Mouse (Mus musculus) forebrain, embryonic 13.5 days (tissue): ENCODE measurements around the gene Elob. TPM values are rescaled to one million over a fixed set of nuclear protein-coding genes. Genes with fewer than 3 reads are reported as not detected.

ENCODE experiments used
- ATAC-seq: fragments of 200-750 bp; cut with Nextera tagmentation; 2 replicates; pipeline ENCODE4 v1.8.0; 2017
- H3K27ac ChIP-seq: fragments of 300-500 bp; sonication (generic); 2 replicates; pipeline ENCODE4 v1.5.1; 2015; ENCODE audit warnings: inconsistent platforms, mild to moderate bottlenecking, moderate library complexity
- H3K27me3 ChIP-seq: fragments of 300-500 bp; sonication (generic); 2 replicates; pipeline ENCODE4 v1.6.1; 2015; ENCODE audit warnings: mild to moderate bottlenecking, inconsistent platforms
- H3K36me3 ChIP-seq: fragments of 300-500 bp; sonication (generic); 2 replicates; pipeline ENCODE4 v1.6.1; 2015; ENCODE audit warnings: mild to moderate bottlenecking, inconsistent platforms; ENCODE audit not compliant: poor library complexity, severe bottlenecking
- H3K4me1 ChIP-seq: fragments of 300-500 bp; sonication (generic); 2 replicates; pipeline ENCODE4 v1.6.1; 2015; ENCODE audit warnings: inconsistent platforms
- H3K4me2 ChIP-seq: fragments of 300-500 bp; sonication (generic); 2 replicates; pipeline ENCODE4 v1.6.1; 2015; ENCODE audit warnings: inconsistent platforms, mild to moderate bottlenecking, moderate library complexity
- H3K4me3 ChIP-seq: fragments of 300-500 bp; sonication (generic); 2 replicates; pipeline ENCODE4 v1.5.1; 2015; ENCODE audit warnings: mild to moderate bottlenecking, inconsistent platforms
- H3K9ac ChIP-seq: fragments of 300-500 bp; sonication (generic); 2 replicates; pipeline ENCODE4 v1.6.1; 2015; ENCODE audit warnings: mild to moderate bottlenecking, inconsistent platforms
- H3K9me3 ChIP-seq: fragments of 300-500 bp; sonication (generic); replicated peaks from 2 replicates; pipeline ENCODE4 v1.6.1; 2016; ENCODE audit warnings: inconsistent platforms
- WGBS: fragments of 180-500 bp; shearing (Covaris S2); methylation state at CpG from one replicate; pipeline ENCODE4 v1.1.7; 2015; 5-methylcytosine and 5-hydroxymethylcytosine counted together
- polyA plus RNA-seq: library from polyadenylated mRNA; unstranded; fragments of >200 nt; fragmentation: Nextera tagmentation; extraction: Ambion mirVana; gene quantifications from 2 replicates; pipeline ENCODE4 v1.2.1, GENCODE M21; 2015

Elob gene
- 1,249 and 1,327 TPM in 2 replicates for polyA plus RNA-seq

DNA sequence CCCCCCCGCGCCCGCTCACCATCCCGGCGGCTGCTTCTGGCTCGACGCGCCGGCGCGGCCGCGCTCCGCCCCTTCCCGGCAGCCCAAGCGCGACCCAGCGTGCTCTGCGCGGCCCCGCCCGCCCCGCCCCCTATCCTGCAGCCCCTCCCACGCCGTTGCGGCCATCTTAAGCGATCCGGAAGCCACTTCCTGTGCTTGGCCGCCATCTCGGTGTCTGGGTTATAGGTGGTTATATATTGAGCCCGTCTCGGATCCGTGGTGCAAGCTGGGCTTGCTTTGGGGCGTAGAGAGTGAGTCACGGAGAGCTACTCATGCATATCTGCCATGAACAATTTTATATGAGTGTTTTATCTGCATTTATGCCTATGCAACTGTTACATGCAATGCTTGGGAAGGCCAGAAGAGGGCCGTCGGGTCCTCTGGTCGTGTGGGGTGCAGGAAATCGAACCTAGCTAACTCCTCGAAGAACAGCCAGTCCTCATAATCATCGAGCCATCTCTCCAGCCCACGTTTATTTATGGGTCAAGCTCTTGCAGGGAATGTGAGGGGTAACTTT lies at the start of gene Elob:
Elob (minus strand) TSS at position 73 of the 556 bp plus-strand sequence.
- ATAC-seq = peak; percentile 96
- H3K4me3 ChIP-seq = peak within 1 kb of the TSS; percentile 92
- 3% methylated on average over 30 of the region's 42 CpGs for WGBS

DNA sequence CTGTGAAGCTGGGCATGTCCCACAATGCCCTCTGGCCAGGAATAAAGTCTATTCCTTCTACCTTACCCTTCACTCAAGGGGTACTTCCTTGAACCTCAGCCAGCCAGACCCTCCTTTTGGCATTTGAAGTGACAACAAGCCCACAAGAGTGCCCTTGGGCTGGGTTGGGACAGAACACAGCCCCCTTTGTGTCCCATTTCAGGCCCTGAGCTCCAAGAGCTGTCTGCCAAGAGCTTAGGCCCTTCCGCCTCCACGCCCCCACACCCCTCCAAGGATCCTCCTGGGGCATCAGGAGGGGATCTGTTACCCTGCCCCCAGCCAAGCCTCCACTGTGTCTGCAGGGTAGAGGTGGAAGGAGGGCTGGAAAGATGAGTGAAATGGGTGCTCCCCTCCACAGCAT lies 48.2 kb upstream of the Elob start:
- H3K27me3 ChIP-seq = no peaks in the 10 kb centered on the region
- H3K4me2 ChIP-seq = no peak overlapping the region
- ATAC-seq = no peak
- no peaks in the 10 kb centered on the region for H3K9me3 ChIP-seq
- no peaks in the 10 kb centered on the region for H3K36me3 ChIP-seq
- H3K27ac ChIP-seq = no peak overlapping the region
- no peak overlapping the region for H3K9ac ChIP-seq
- H3K4me1 ChIP-seq = no peaks in the 10 kb centered on the region
- WGBS = 95% methylated on average over 2 of the region's 2 CpGs
- H3K4me3 ChIP-seq = no peak overlapping the region

More for the DNA sequence above, at the start of gene Elob:
- Histone ChIP-seq H3K4me1 (peaks cover 24% of the 10 kb centered on the region), H3K9me3 (no peaks in the 10 kb centered on the region), H3K4me2 (peak within 1 kb of the TSS; percentile 87), H3K36me3 (peaks cover 32% of the 10 kb centered on the region), H3K27ac (peak within 1 kb of the TSS; percentile 95), H3K27me3 (peaks cover 32% of the 10 kb centered on the region), H3K9ac (peak within 1 kb of the TSS; percentile 91)

DNA sequence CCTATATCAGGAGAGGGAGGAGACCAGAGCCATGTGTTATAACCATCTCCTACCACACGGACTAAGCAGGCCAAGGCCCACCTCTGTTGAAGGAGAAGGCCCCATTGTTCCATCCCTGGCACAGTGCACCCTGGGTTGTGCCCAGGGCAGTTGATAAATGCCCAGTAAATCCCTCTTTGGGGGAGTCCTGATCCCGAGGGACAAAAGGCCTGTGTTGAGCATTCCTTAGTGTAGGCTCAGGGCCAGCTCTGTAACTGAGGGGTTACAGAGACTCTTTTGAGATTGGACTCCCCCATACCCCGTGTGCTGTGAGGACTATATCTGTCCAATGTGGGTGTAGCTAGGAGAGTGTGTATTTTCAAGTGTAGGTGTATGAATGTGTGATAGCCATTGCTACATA lies 47.8 kb upstream of the Elob start:
- 0 out of 2 replicates have a peak, but pooled peaks have one; percentile 43 for ATAC-seq
- Histone ChIP-seq H3K9me3 (no peaks in the 10 kb centered on the region), H3K9ac (no peak overlapping the region), H3K4me3 (no peak overlapping the region), H3K36me3 (no peaks in the 10 kb centered on the region), H3K4me2 (no peak overlapping the region), H3K4me1 (no peaks in the 10 kb centered on the region), H3K27ac (no peak overlapping the region), H3K27me3 (no peaks in the 10 kb centered on the region)
- 52% methylated on average over 3 of the region's 3 CpGs for WGBS

DNA sequence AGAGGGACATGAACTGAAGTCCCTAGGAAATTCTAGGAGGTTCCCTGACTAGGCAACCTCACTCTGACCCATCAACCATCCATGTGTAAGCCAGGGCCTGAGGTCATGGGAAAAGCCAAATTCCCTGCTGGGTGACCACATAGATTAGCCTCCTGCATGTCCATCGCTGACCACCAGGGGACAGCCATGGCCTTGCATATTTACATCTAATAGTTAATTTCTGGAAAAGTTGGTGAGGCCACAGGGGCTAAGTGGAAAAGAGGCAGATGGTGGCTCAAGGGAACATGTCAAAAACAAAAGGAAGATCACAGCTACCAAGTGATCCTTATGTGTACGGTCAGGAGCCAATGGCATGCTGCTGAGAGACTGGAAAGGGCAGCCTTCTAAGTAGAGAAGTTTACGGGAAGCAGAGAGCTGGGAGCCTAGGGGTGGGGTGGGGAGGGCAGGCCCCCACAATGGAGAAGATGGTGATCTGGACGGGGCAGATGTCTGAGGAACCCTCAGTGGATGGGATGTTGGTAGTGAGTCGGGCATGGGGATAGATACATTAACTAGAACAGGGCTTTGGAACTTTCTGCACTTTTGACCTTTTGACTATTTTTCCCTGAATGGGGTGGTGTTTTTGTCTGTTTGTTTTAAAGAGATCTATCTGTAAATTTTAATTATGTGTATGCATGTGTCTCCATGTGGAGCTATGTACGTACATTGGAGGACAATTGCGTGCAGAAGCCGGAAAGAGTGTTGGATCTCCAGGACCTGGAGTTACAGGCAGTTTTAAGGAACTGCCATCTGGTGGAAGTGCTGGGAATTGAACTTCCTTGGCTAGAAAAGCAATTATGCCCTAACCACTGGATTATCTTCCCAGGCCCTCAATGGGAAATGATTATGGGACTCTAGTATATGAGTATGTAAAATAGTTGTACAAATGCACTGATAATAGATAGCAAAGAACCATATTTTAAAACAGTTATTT lies 45.2 kb upstream of the Elob start:
- WGBS = 46% methylated on average over 8 of the region's 8 CpGs
- H3K9me3 ChIP-seq = no peaks in the 10 kb centered on the region
- no peaks in the 10 kb centered on the region for H3K36me3 ChIP-seq
- no peaks in the 10 kb centered on the region for H3K27me3 ChIP-seq
- H3K4me1 ChIP-seq = no peaks in the 10 kb centered on the region
- ATAC-seq = no peak
- no peak overlapping the region for H3K27ac ChIP-seq
- no peak overlapping the region for H3K4me2 ChIP-seq
- H3K9ac ChIP-seq = no peak overlapping the region
- no peak overlapping the region for H3K4me3 ChIP-seq

DNA sequence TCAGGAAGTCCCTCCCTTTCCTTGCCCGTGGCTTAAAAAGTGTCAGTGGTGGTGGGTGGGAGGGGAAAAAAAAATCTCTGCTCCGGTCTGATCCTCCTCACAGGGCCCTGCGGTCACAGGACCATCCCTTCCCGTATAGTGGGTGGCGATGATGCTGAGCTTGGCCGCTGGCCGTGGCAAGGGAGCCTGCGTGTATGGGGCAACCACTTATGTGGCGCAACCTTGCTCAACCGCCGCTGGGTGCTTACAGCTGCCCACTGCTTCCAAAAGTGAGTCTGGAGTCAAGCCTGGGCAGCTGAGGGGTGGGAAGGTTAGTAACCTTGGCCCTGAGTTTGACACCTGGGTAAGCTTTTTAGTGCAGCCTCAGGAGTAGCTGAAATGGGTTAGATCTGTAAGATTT lies 39.6 kb upstream of the Elob start:
- Histone ChIP-seq H3K27me3 (no peaks in the 10 kb centered on the region), H3K4me1 (no peaks in the 10 kb centered on the region), H3K4me3 (no peak overlapping the region), H3K27ac (no peak overlapping the region), H3K9me3 (no peaks in the 10 kb centered on the region), H3K4me2 (no peak overlapping the region), H3K36me3 (no peaks in the 10 kb centered on the region), H3K9ac (no peak overlapping the region)
- ATAC-seq = no peak
- 88% methylated on average over 11 of the region's 11 CpGs for WGBS

DNA sequence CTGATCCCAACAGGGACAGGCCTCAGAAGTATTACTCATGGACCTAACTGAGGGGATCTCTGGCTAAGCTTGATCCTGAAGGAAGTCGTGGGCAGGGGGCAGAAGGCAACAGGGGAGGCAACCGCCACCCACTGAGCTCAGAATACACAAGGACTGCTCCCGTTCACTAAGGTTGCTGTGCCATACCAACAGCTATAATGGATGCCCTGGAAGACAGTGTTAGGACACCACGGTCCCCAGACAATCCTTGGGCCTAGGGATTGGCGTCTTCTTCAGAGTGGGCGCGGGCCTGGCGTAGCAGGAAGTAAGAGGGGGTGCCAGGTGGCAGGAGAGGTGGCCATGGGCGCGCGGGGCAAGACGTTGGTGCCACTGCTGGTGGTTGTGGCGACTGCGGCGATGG lies 38.8 kb upstream of the Elob start, which contains the start of gene Prss21:
Prss21 (plus strand) TSS at position 301 of the 400 bp plus-strand sequence.
- no peaks in the 10 kb centered on the region for H3K4me1 ChIP-seq
- no peaks in the 10 kb centered on the region for H3K9me3 ChIP-seq
- no peaks in the 10 kb centered on the region for H3K36me3 ChIP-seq
- WGBS = 88% methylated on average over 15 of the region's 15 CpGs
- H3K27ac ChIP-seq = no peak within 1 kb of the TSS
- H3K27me3 ChIP-seq = no peaks in the 10 kb centered on the region
- ATAC-seq = no peak
- no peak within 1 kb of the TSS for H3K9ac ChIP-seq
- no peak within 1 kb of the TSS for H3K4me2 ChIP-seq
- H3K4me3 ChIP-seq = no peak within 1 kb of the TSS

DNA sequence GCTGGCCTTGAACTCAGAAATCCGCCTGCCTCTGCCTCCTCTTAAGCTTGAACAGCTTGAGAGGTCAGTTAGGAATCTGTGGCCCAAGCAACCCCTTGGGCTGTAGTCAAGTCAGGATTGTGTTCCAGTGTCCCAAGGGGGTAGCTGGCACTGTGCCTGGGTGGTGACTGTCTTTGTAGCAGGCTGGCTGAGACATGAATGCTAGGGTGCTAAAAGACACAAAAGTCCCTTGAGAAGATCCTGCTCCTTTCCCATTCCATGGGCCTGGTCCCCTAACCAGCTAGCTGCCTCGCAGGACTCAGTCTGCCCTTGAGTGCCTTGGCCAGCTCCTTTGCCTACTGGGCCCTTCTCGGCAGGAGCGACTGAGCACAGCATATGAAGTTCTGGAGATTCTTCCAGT lies 34.0 kb upstream of the Elob start:
- Histone ChIP-seq H3K27ac (no peak overlapping the region), H3K9ac (no peak overlapping the region), H3K9me3 (no peaks in the 10 kb centered on the region), H3K36me3 (no peaks in the 10 kb centered on the region), H3K4me1 (no peaks in the 10 kb centered on the region), H3K27me3 (no peaks in the 10 kb centered on the region), H3K4me3 (no peak overlapping the region), H3K4me2 (no peak overlapping the region)
- ATAC-seq = no peak
- 81% methylated on average over 4 of the region's 4 CpGs for WGBS

DNA sequence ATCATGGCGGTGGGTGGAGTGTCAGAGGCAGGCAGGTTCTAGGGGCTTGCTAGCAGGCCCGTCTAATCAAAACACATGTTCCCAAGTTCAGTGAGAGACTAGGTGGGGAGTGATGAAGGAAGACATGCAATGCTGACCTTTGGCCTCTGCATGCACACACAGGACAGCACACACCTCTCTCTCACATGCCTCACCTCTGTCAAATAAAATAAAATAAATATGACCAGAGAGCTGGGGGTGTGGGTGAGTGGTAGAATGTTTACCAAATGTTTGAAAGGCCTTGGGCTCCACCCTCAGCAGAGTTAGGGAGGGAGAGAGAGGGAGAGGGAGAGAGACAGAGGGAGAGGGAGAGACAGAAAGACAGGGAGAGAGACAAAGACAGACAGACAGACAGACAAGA lies 29.0 kb upstream of the Elob start:
- no peak overlapping the region for H3K4me3 ChIP-seq
- no peaks in the 10 kb centered on the region for H3K27me3 ChIP-seq
- H3K9ac ChIP-seq = no peak overlapping the region
- 90% methylated on average over 2 of the region's 2 CpGs for WGBS
- no peaks in the 10 kb centered on the region for H3K4me1 ChIP-seq
- H3K4me2 ChIP-seq = no peak overlapping the region
- H3K27ac ChIP-seq = no peak overlapping the region
- no peak for ATAC-seq
- no peaks in the 10 kb centered on the region for H3K9me3 ChIP-seq
- H3K36me3 ChIP-seq = no peaks in the 10 kb centered on the region

DNA sequence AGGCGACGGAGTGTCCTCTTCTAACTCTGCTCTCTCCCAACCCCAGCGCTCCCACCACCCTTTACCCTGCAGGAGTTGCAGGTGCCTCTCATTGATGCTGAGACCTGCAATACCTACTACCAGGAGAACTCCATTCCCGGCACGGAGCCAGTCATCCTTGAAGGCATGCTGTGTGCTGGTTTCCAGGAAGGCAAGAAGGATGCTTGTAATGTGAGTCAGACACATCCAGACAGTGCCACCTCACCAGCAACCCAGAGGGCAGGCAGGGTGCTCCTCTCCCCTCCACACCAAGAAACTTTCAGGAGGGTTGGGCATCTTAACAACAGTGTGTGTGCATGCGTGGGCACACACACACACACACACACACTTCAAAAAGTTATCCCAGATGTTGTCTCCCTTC lies 28.3 kb upstream of the Elob start:
- no peaks in the 10 kb centered on the region for H3K36me3 ChIP-seq
- H3K4me3 ChIP-seq = no peak overlapping the region
- 87% methylated on average over 6 of the region's 6 CpGs for WGBS
- no peak overlapping the region for H3K9ac ChIP-seq
- H3K4me1 ChIP-seq = no peaks in the 10 kb centered on the region
- no peak overlapping the region for H3K4me2 ChIP-seq
- no peaks in the 10 kb centered on the region for H3K9me3 ChIP-seq
- H3K27ac ChIP-seq = no peak overlapping the region
- H3K27me3 ChIP-seq = no peaks in the 10 kb centered on the region
- ATAC-seq = no peak

DNA sequence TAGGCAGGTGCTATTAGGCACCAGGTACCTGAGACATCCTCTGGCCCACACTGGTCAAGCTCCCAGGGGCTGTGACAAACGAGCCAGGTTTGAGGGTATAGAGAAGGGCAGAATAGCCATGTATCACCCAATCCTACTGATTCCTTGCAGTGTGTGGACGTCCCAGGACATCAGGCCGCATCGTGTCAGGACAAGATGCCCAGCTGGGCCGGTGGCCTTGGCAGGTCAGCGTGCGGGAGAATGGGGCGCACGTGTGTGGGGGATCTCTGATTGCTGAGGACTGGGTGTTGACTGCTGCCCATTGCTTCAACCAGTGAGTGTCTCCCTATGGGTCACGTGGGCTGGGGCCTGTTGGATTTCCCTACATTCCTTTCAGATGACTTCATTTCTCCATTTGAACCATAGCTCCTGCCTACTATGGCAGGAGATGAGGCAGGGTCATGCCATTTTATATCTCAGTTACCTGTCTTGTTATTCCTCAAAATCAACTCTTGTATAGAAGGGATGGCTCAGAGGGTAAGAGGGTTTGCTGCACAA lies 25.4 kb upstream of the Elob start:
- Histone ChIP-seq H3K4me1 (no peaks in the 10 kb centered on the region), H3K27ac (no peak overlapping the region), H3K4me2 (no peak overlapping the region), H3K27me3 (no peaks in the 10 kb centered on the region), H3K4me3 (no peak overlapping the region), H3K9me3 (no peaks in the 10 kb centered on the region), H3K36me3 (no peaks in the 10 kb centered on the region), H3K9ac (no peak overlapping the region)
- 89% methylated on average over 10 of the region's 10 CpGs for WGBS
- no peak for ATAC-seq

DNA sequence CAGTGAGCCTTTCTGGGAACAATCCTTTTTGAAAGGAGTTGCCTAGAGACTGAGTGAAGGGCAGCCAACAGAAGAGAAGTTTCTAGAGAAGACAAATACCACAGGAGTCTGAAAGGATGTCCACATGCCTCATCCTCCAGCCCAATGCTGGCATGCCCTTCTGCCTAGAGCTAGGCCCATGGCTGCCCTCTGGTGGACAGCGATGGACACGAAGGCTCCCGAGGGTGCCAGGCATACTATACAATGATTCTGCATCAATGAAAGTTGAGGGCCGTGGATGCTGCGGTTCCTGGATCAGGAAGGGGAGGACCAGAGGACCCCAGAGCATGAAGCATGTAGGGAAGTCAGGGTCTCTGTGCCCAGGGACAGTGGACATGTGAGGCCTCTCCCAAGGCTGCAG lies 24.4 kb upstream of the Elob start:
- no peaks in the 10 kb centered on the region for H3K36me3 ChIP-seq
- H3K4me3 ChIP-seq = no peak overlapping the region
- H3K9ac ChIP-seq = no peak overlapping the region
- no peaks in the 10 kb centered on the region for H3K4me1 ChIP-seq
- WGBS = 22% methylated on average over 5 of the region's 5 CpGs
- no peaks in the 10 kb centered on the region for H3K9me3 ChIP-seq
- no peak overlapping the region for H3K27ac ChIP-seq
- ATAC-seq = no peak; the same call in 1 of the 2 replicates
- no peaks in the 10 kb centered on the region for H3K27me3 ChIP-seq
- no peak overlapping the region for H3K4me2 ChIP-seq
